Mouse (Mus musculus) lung, adult 10 weeks (tissue): ENCODE data around the gene Itprid2. TPM values are rescaled to one million over a fixed set of nuclear protein-coding genes. Genes with fewer than 3 reads are reported as not detected.

Experiments used
- polyA plus RNA-seq: library from polyadenylated mRNA; stranded (reverse); fragments of 350-450 nt; fragmentation: Illumina TruSeq; extraction: RNeasy Lipid Tissue Mini Kit (QIAGEN cat#74804); gene quantifications from one replicate; pipeline ENCODE4 v1.2.3, GENCODE M21; 2014; ENCODE audit warnings: low read depth, low replicate concordance; ENCODE audit not compliant: insufficient read depth

Itprid2 gene
- polyA plus RNA-seq: 12.9 TPM

GRCm38 (mm10) chr2:79634528-79635400 lies at the start of gene Itprid2:
Itprid2 (plus strand) TSS chr2:79635352.

GRCm38 (mm10) chr2:79707575-79707974 lies 72.4 kb downstream of the Itprid2 start, which contains the start of gene Ppp1r1c:
Ppp1r1c (plus strand) TSS chr2:79707780.

Other genes starting within 250 kb of the Itprid2 start
- gene Neurod1, start 178.6 kb upstream of the Itprid2 start, polyA plus RNA-seq: not detected
- 0.39 TPM for gene Cerkl, start 178.6 kb upstream of the Itprid2 start, polyA plus RNA-seq
- gene Ppp1r1c, start 72.4 kb downstream of the Itprid2 start, polyA plus RNA-seq: not detected